Mouse (Mus musculus): Measurements from ENCODE around the gene Rubcnl. TPM values are rescaled to one million over a fixed set of nuclear protein-coding genes. Genes with fewer than 3 reads are reported as not detected.
A peak's percentile ranks its signal among the peaks of the same experiment; 100 is the strongest.

Gene Rubcnl
- 1 to 10 TPM; 1.2 to 1.3 TPM for total RNA-seq (2021)
- long read RNA-seq, experiment 1, result 0 reads
- long read RNA-seq, experiment 2, partial matches to known transcripts, result 0 of 1 reads
- long read RNA-seq, experiment 2, other reads (novel, unspliced or antisense), result 1 of 1 reads

GRCm38 (mm10) chr14:75015856-75016714 lies at the start of gene Rubcnl:
Gene Rubcnl, plus strand, starts transcription at chr14:75016027.
- DNase-seq (ENCODE audit: low spot score in 2 of 2), result peak; percentile 36 to 48

DNA sequence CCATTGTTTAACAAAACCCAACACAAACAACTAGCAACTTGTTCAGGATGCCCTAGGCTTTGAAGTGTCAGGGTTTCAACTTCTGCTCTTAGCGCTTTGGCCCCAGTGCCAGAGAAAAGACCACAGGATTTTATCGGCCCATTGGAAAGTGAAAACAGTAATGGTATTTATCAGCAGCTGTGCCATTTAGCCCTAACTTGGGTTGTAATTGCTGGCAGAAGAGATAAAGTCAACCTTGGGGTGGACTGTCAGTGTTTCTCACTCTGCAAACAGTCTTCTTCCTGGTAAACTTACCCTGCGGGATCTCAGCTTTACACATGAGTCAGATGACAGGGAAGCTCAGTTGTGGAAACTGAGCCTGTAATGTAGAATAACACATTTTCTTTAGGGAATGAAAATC lies 43.6 kb upstream of the Rubcnl start:
- DNase-seq (ENCODE audit: low spot score in 2 of 2), result no peak

- DNase-seq (ENCODE audit: low spot score in 2 of 2), result no peak
Measured at GRCm38 (mm10) chr14:74972687-74973086, 43.1 kb upstream of the Rubcnl start.

DNA sequence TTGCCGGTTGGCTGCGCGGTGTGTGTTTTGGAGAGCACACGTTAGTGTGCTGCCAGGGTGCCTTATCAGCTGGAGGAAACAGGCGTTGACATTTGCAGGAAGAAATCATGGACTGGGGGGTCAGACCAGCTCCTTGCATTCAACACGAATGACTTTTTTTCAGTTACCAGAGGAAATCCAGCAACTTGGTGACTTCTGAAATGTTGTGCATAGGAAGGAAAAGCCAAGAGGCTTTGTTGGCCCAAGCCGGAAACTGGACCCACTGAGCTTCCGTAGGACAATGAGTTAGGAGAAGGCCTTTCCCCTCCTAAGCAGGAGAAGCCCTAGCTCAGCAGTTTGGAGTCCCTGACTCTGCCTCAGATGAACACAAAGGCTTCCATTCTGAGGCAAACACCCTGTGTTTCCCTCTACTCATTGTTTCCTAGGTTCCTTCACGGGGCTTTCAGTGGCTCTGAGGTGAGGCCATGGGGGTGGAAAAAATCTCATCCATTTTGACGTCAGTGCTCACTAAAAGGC lies 41.6 kb upstream of the Rubcnl start:
- DNase-seq (ENCODE audit: low spot score in 2 of 2), result no peak

DNA sequence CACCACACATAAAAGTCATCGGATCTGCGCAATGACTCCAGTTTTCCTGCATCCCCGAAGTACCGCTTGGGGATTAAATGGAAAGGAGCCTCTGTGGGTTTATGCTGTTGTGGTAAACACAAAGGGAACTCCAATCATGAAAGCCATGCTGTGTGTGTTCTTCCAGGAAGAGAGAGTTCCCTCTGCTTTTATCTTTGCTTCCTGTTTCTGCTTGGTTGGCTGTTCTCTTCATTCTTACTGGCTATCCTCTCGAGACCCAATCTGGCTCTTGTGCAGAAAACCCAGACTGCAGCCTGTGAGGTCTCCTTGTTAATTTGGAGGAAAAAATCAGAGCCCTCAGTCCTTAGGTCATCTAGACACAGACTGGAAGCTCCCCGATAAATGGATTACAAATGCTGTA lies 38.9 kb upstream of the Rubcnl start:
- DNase-seq (ENCODE audit: low spot score in 2 of 2), result no peak

- DNase-seq (ENCODE audit: low spot score in 2 of 2), result no peak
Measured at GRCm38 (mm10) chr14:74981016-74981415, 34.8 kb upstream of the Rubcnl start.

DNA sequence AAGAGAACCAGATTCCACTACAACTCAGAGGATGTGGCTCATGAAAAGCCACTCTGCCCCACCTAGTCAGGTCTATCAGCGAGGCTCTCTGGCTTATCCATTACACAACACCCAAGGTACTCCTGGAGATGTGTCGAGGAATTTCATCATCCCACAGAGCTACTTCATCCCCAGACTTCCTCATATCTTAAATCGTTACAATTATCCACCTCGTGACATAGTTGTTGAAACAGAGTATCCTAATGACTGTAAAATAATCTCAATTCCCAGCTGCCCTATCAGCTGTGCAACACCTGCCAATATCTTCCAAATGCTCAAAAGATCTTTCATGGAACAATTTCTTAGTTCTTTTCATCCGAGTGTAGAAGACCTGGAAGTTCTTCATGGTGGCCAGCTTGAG lies 32.7 kb upstream of the Rubcnl start:
- no peak for DNase-seq (ENCODE audit: low spot score in 2 of 2)

- no peak for DNase-seq (ENCODE audit: low spot score in 2 of 2)
Measured at GRCm38 (mm10) chr14:74984817-74985391, 30.9 kb upstream of the Rubcnl start.

- DNase-seq (ENCODE audit: low spot score in 2 of 2), result no peak
Measured at GRCm38 (mm10) chr14:74985658-74986057, 30.2 kb upstream of the Rubcnl start.

DNA sequence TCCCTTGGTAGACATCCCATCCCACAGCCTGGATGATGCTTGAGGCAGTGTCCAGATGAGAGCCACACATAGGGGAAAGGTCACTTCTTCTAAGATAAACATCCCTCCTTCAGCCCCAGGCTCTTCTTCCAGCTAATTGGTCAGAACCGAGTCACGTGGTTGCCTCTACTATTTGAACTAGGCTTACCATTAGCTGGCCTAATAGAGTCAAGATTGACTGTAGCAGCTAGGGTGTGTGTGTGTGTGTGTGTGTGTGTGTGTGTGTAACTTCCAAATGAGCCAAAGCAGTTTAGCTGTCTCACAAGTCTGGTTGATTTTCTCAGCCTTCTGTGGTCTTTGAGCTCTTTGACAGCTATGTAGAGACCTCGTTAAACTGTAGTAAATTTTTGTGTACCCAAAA lies 29.3 kb upstream of the Rubcnl start:
- no peak for DNase-seq (ENCODE audit: low spot score in 2 of 2)

GRCm38 (mm10) chr14:74989322-74989721 lies 26.5 kb upstream of the Rubcnl start:
- no peak for DNase-seq (ENCODE audit: low spot score in 2 of 2)

- DNase-seq (ENCODE audit: low spot score in 2 of 2), result no peak
Measured at GRCm38 (mm10) chr14:74989909-74990308, 25.9 kb upstream of the Rubcnl start.

DNA sequence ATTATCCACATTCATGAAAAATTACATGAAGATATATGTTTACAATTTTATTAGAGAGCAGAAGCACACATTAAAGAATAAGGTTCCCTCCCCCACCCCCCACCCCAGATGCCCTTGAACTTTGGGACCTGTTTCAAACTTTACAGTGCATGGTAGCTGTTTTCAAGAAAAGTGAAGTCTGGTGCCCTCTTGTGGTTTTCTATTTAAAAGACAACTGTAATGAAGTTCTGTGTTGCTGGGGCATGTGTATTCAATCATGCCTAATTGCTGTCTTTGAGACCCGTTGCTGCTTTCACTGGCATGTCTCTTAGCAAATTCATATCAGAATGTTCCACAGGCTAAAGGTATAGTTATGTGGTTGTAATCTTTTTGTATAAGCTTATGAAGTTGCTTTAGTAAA lies 25.3 kb upstream of the Rubcnl start:
- DNase-seq (ENCODE audit: low spot score in 2 of 2), result no peak

DNA sequence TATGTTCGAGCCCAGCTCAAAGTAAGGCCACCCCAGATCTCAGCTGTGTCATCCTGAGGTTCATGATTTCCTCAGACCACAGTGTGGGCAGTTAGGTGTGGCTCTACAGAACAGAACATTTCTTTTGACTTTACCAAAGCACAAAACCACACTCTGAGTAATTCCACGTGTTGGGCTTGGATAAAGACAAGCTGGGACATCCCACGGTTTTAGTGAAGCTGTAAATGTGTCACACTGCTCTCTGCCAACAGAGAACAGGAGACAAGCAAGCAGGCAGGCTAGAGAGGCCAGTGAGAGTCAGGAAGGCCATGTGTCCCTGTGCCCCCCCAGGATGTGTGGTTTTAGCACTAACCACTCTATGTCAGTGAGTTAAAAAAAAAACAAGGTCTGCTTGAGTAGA lies 19.3 kb upstream of the Rubcnl start:
- no peak for DNase-seq (ENCODE audit: low spot score in 2 of 2)

GRCm38 (mm10) chr14:74997041-74997440 lies 18.8 kb upstream of the Rubcnl start:
- DNase-seq (ENCODE audit: low spot score in 2 of 2), result no peak

- DNase-seq (ENCODE audit: low spot score in 2 of 2), result no peak
Measured at GRCm38 (mm10) chr14:75001364-75001763, 14.5 kb upstream of the Rubcnl start.

GRCm38 (mm10) chr14:75003356-75003755 lies 12.5 kb upstream of the Rubcnl start:
- no peak for DNase-seq (ENCODE audit: low spot score in 2 of 2)

DNA sequence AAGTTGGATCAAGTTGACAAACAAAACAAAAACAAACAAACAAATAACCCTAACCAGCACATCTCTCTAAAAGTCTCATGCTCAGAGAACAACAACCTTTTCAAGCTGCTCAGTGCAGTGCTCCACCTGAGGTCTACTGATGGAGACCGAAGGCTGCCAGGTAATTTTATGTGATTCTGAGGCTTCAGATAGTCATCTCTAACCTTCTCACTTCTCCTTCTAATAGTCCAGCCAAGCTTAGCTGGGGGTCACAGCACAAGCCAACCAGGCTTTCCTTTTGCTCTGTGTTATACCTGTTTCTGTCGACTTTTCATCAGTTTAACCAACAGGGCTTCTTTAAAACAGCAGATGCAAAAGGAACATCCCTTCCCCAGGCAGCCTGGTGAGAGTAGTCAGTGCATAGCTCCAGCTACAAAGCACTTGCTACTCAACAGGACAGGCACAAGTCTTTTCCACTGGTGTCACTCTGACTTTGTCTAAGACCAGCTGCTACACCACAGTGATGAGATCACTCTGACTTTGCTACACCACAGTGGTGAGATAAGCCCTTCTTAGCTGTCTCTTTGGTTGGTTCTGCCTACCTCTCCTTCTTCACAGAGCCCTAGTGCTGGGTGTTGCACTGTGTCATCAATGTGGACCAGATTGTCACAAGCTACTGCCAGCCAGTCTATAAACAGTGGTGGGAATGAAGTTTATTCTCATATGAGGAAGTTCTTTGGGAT lies 10.2 kb upstream of the Rubcnl start:
- no peak for DNase-seq (ENCODE audit: low spot score in 2 of 2)

- no peak for DNase-seq (ENCODE audit: low spot score in 2 of 2)
Measured at GRCm38 (mm10) chr14:75010346-75010745, 5.5 kb upstream of the Rubcnl start.

- no peak for DNase-seq (ENCODE audit: low spot score in 2 of 2)
Measured at GRCm38 (mm10) chr14:75010986-75011655, 4.7 kb upstream of the Rubcnl start.

DNA sequence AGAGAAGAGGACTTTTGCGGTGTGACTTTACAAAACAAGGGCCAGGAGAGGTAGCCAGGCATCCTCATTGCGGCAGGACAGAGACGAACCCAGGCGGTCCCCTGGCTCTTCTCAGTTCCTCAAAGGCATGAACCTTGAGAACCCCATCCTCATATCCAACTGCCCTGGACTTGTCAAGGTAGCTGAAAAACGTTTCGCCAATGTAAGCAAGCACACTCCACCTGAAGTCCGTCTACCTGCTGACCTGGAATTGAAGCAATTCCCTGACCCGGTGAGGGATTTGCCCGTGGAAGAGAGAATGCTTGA lies 841 bp downstream of the Rubcnl start:
- no peak for DNase-seq (ENCODE audit: low spot score in 2 of 2)
